Mouse (Mus musculus) embryonic facial prominence, embryonic 12.5 days (tissue): ENCODE measurements at regions not wholly inside any gene's neighbourhood (a gene's known extent, or its start where the extent isn't known, plus 50 kb on each side); places are given as distances from the start of the nearest gene placed in this dataset.

Source experiments
- ATAC-seq: fragments of 200-750 bp; cut with Nextera tagmentation; 2 replicates; pipeline ENCODE4 v1.8.0; 2017; ENCODE audit not compliant: insufficient number of reproducible peaks, insufficient read depth, low FRiP score, low TSS enrichment
- H3K27ac ChIP-seq: fragments of 300-500 bp; sonication (generic); 2 replicates; pipeline ENCODE4 v1.5.1; 2016; ENCODE audit warnings: mild to moderate bottlenecking
- H3K27me3 ChIP-seq: fragments of 300-500 bp; sonication (generic); 2 replicates; pipeline ENCODE4 v1.6.1; 2016; ENCODE audit warnings: mild to moderate bottlenecking, moderate library complexity
- H3K36me3 ChIP-seq: fragments of 300-500 bp; sonication (generic); 2 replicates; pipeline ENCODE4 v1.6.1; 2016; ENCODE audit warnings: mild to moderate bottlenecking
- H3K4me1 ChIP-seq: fragments of 300-500 bp; sonication (generic); 2 replicates; pipeline ENCODE4 v1.6.1; 2016
- H3K4me2 ChIP-seq: fragments of 300-500 bp; sonication (generic); replicated peaks from 2 replicates; pipeline ENCODE4 v1.6.1; 2016; ENCODE audit warnings: mild to moderate bottlenecking, moderate library complexity
- H3K4me3 ChIP-seq: fragments of 300-500 bp; sonication (generic); 2 replicates; pipeline ENCODE4 v1.5.1; 2016; ENCODE audit warnings: mild to moderate bottlenecking
- H3K9ac ChIP-seq: fragments of 300-500 bp; sonication (generic); 2 replicates; pipeline ENCODE4 v1.6.1; 2016; ENCODE audit warnings: mild to moderate bottlenecking, moderate library complexity
- H3K9me3 ChIP-seq: fragments of 300-500 bp; sonication (generic); 2 replicates; pipeline ENCODE4 v1.6.1; 2016; ENCODE audit warnings: mild to moderate bottlenecking, moderate library complexity
- WGBS: fragments of 180-500 bp; shearing (Covaris S2); methylation state at CpG from one replicate; pipeline ENCODE4 v1.1.7; 2016; 5-methylcytosine and 5-hydroxymethylcytosine counted together

DNA sequence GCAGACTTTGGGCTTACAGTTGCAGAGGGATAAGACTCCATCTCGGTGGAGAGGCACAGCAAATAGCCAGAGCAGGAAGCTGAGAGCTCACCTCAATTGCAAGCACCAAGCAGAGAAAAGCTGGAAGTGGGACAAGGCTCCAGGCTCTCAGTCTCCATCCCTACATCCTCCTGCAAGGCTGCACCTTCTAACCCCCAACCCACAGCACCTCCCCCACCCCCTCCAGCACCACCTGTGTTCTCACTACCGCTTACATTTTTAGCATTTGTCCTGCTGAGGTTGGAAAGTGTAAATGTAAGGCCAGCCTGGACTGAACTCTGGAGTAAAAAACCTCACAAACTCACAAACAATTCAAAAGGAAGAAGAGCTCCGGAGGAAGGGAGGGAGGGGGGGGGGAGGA, 119.6 kb downstream of the Sox2 start:
- Histone ChIP-seq H3K4me3 (no peak overlapping the region), H3K27me3 (no peaks in the 10 kb centered on the region), H3K4me1 (peaks cover 8% of the 10 kb centered on the region; the same call in 1 of the 2 replicates), H3K9ac (no peak overlapping the region), H3K9me3 (no peaks in the 10 kb centered on the region), H3K4me2 (no peak overlapping the region), H3K36me3 (no peaks in the 10 kb centered on the region), H3K27ac (no peak overlapping the region)
- no peak for ATAC-seq
- 26% methylated on average over 3 of the region's 3 CpGs for WGBS

DNA sequence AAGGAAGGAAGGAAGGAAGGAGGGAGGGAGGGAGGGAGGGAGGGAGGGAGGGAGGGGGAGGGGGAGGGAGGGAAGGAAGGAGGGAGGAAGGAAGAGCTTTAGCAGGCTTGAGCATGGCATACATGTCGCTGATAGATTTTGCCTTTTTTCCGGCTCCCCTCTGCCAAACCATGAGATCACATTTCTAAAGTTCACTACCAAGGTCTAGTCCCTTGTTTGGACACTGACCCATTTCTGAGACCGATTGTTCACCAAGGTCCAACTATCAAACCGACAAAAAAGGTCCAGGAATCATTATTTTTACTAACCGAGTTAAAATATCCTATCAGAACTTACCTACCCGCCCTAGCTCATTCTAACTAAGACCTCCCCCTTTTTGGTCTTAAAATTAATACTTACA, 120.1 kb downstream of the Sox2 start:
- peaks cover 8% of the 10 kb centered on the region; the same call in 1 of the 2 replicates for H3K4me1 ChIP-seq
- H3K27ac ChIP-seq, result no peak overlapping the region
- ATAC-seq, result no peak
- no peak overlapping the region for H3K4me3 ChIP-seq
- H3K9me3 ChIP-seq, result no peaks in the 10 kb centered on the region
- no peak overlapping the region for H3K4me2 ChIP-seq
- 74% methylated on average over 6 of the region's 6 CpGs for WGBS
- no peak overlapping the region for H3K9ac ChIP-seq
- no peaks in the 10 kb centered on the region for H3K36me3 ChIP-seq
- H3K27me3 ChIP-seq, result no peaks in the 10 kb centered on the region

DNA sequence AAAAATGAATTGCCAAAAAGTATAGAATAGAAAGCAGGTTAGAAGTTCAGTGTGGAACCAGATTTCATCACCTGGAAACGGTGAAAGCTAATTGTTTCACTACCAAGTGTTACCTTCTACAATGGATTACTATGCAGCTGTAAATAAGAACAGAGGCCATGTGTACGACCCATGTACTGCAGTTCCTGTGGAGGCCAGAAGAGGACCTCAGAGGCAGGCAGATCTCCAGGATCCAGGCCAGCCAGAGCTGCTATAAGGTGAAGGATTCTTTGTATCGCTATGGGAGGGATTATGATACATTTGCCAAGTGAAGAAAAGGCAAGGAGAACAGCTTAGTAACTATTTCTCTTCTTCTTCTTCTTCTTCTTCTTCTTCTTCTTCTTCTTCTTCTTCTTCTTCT, 121.8 kb downstream of the Sox2 start:
- 90% methylated on average over 3 of the region's 3 CpGs for WGBS
- Histone ChIP-seq H3K27ac (no peak overlapping the region), H3K4me3 (no peak overlapping the region), H3K9me3 (no peaks in the 10 kb centered on the region), H3K9ac (no peak overlapping the region), H3K36me3 (no peaks in the 10 kb centered on the region), H3K27me3 (no peaks in the 10 kb centered on the region), H3K4me2 (no peak overlapping the region), H3K4me1 (peaks cover 8% of the 10 kb centered on the region; the same call in 1 of the 2 replicates)
- no peak for ATAC-seq

DNA sequence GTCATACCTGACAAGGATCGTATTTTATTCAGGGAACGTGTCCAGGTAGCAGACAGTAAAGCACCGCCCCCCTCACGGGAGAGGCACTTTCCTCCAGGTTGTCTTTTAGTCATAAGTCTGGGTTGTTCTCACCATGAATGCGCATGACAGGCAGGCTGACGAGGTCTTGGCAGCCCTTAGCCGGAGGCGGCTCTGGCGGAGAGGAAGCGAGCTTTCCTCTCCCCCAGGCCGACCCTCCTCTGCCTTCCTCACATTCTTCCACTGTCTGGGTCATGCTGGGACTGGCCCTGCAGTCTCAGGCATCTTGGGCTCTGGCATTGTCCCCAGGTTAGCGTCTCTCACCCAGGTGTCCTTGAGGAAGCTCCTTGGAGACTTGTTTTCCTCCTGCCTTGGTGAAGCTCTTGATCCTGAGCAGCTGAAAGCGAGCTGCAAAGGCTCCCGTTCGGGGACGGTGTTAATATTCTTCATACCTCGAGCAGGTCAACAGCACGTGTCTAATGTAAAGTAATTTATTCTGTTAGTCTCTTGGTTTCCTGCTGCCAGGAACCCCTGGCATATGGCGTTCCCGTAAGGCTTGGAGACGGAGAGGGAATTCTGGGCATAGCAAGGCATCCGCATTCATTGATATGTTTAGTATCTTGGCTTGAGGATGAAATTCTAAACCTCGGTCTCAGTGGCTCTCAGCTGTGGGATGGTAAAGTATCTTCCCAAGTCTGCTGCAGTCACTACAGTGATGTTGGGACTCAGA, 123.6 kb downstream of the Sox2 start:
- Histone ChIP-seq H3K4me2 (peak overlapping the region; percentile 36), H3K4me3 (no peak overlapping the region), H3K9me3 (no peaks in the 10 kb centered on the region), H3K27ac (no peak overlapping the region), H3K36me3 (no peaks in the 10 kb centered on the region), H3K4me1 (peaks cover 8% of the 10 kb centered on the region; the same call in 1 of the 2 replicates), H3K9ac (no peak overlapping the region), H3K27me3 (no peaks in the 10 kb centered on the region)
- ATAC-seq, result no peak
- WGBS, result 16% methylated on average over 23 of the region's 23 CpGs

DNA sequence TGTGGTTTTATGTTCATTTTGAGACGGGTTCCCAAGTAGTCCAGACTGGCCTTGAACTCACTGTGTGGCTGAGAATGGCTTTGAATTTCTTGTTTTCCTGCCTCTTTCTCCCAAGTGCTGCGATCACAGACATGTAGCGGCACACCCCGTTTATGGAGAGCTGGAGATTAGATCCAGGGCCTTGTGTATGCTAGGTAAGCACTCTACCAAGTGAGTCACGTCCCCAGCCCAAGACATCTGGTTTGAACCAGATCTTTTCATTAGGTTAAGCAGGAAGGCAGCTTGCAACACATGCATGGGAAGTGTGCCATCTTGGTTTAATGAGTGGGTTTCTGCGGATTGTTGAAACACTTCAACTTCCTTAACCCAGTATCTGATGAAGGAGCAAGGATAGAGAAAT, 131.6 kb downstream of the Sox2 start:
- no peaks in the 10 kb centered on the region for H3K9me3 ChIP-seq
- H3K9ac ChIP-seq, result no peak overlapping the region
- 85% methylated on average over 6 of the region's 6 CpGs for WGBS
- no peaks in the 10 kb centered on the region for H3K27me3 ChIP-seq
- no peak overlapping the region for H3K4me3 ChIP-seq
- no peak overlapping the region for H3K4me2 ChIP-seq
- H3K27ac ChIP-seq, result no peak overlapping the region
- ATAC-seq, result no peak
- H3K4me1 ChIP-seq, result no peaks in the 10 kb centered on the region
- no peaks in the 10 kb centered on the region for H3K36me3 ChIP-seq

DNA sequence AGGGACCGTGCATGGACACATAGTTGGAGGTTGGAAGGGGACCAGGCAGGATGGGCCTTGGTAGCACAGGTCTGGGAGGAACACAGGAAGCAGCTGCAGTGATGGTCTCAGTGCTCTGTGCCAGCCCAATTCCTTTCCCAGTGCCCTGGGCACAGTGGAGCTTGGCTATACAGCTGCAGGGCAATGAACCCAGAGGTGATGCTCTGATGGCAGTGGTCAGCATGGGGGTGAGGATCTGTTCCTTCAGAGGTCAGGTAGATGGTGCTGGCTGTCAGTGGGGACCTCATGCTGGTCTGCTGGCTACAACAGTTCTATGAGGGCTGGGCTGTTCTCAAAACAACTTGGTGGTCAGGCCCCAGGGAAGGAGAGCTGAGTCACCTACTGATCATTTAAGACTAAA, 133.2 kb downstream of the Sox2 start:
- H3K4me2 ChIP-seq, result no peak overlapping the region
- no peak for ATAC-seq
- H3K4me3 ChIP-seq, result no peak overlapping the region
- no peaks in the 10 kb centered on the region for H3K9me3 ChIP-seq
- H3K36me3 ChIP-seq, result no peaks in the 10 kb centered on the region
- no peak overlapping the region for H3K9ac ChIP-seq
- no peaks in the 10 kb centered on the region for H3K4me1 ChIP-seq
- no peak overlapping the region for H3K27ac ChIP-seq
- no peaks in the 10 kb centered on the region for H3K27me3 ChIP-seq
- 83% methylated on average over 1 of the region's 1 CpGs for WGBS

DNA sequence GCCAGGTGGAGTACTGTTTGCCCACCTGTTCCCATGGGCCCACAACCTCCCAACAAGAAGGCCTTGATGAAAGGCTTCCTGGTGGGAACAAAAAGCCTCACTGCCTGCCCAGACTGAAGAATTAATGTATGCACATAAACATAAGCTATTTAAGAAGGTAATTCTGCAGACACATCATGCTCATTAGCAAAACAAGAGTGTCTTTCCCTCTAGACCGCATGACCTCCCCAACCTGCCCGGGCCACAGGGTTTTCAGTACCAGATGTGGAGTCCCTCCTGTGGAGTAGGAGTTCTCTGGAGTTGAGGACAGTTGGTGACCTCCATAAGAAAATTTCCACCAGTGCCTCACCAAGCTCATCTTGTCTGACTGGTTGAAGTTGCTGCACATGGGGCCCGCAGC, 137.0 kb downstream of the Sox2 start:
- Histone ChIP-seq H3K27ac (no peak overlapping the region), H3K4me2 (no peak overlapping the region), H3K4me3 (no peak overlapping the region), H3K4me1 (no peaks in the 10 kb centered on the region), H3K9me3 (no peaks in the 10 kb centered on the region), H3K36me3 (no peaks in the 10 kb centered on the region), H3K27me3 (no peaks in the 10 kb centered on the region), H3K9ac (no peak overlapping the region)
- ATAC-seq, result no peak
- WGBS, result 88% methylated on average over 3 of the region's 3 CpGs

DNA sequence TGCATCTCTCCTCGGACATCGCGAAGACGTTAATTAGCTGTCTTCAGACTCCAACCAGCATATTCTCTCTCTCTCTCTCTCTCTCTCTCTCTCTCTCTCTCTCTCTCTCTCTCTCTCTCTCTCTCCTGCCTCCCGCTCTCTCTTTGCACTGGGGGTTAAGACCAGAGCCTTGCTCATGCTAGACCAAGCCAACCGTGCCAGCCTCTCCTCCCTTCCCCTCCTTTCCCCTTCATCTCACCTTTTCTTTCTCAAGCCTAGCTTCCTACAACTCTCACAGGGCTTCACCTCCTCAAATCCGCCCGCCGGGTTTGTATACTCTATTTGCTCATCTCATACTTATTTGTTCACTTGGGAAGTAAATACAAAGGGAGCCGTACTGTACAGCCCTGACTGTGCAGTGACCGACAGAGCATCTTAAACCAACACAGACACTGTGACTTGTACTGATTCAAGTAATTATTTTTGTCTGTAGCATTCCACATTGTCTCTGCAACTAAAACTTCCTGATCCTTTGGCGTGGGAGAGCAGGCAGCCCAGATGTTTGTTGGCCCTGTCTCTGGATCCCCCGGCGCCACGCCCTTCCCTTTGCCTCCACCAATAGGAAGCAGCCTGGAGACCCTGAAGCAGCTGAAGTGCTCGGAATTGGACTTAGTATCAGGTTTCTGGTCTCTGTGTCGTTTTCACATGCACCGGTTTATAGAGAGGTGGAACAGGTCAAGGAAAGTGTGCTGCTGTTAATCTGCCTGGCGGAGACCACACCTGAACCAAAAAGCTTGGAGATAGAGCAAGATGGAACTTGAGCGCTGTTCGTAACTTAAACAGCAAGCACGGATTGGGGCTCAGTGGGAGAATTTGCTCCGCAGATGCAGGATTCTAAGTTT, 145.1 kb downstream of the Sox2 start:
- 12% methylated on average over 23 of the region's 23 CpGs for WGBS
- Histone ChIP-seq H3K4me3 (peak overlapping the region; percentile 33), H3K27ac (peak overlapping the region; percentile 37; the same call in 1 of the 2 replicates), H3K4me2 (peak overlapping the region; percentile 61), H3K9me3 (no peaks in the 10 kb centered on the region), H3K36me3 (no peaks in the 10 kb centered on the region), H3K27me3 (no peaks in the 10 kb centered on the region), H3K4me1 (peaks cover 4% of the 10 kb centered on the region; the same call in 1 of the 2 replicates), H3K9ac (no peak overlapping the region; the same call in 1 of the 2 replicates)
- peak; percentile 95 for ATAC-seq

DNA sequence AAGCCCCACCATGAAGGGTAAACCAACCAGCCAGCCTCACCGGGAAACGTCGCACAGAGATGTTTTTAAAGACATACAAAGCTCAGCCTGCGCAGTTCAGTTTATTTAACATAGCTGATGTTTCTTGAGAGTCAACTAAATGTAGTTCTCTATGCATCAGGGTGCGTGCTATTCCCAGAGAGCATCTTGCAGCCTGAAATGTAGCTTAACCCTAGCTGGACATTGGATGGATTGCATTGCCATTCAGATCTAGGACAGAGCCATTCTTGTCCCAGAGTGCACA, 145.7 kb downstream of the Sox2 start:
- Histone ChIP-seq H3K36me3 (no peaks in the 10 kb centered on the region), H3K9ac (no peak overlapping the region), H3K27me3 (no peaks in the 10 kb centered on the region), H3K4me3 (peak overlapping the region; percentile 33), H3K9me3 (no peaks in the 10 kb centered on the region), H3K4me1 (peaks cover 4% of the 10 kb centered on the region; the same call in 1 of the 2 replicates), H3K27ac (peak overlapping the region; percentile 37; the same call in 1 of the 2 replicates), H3K4me2 (peak overlapping the region; percentile 61)
- ATAC-seq, result no peak
- WGBS, result 9% methylated on average over 5 of the region's 5 CpGs

DNA sequence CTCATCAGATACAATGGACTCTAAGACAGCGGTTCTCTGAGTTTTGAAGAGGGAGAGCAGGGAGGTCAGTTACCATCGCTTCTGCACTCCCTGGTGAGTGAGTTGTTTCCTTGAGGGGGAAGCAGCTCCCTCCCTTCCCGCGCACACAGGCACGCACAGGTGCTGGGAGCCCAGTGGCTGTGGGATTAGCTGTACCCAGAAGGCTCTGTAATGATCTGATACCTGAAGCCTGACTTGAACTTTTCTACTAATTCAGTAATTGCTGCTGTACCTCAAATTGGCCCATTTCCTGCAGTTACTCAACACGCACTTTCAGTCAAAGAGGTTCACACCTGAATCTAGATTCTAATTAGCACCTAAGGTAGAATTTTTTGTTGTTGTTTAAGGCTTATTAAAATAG, 158.6 kb downstream of the Sox2 start:
- H3K4me3 ChIP-seq, result no peak overlapping the region
- H3K36me3 ChIP-seq, result no peaks in the 10 kb centered on the region
- H3K9me3 ChIP-seq, result no peaks in the 10 kb centered on the region
- no peak overlapping the region for H3K9ac ChIP-seq
- ATAC-seq, result no peak
- 5% methylated on average over 6 of the region's 6 CpGs for WGBS
- no peak overlapping the region for H3K4me2 ChIP-seq
- 0 out of 2 replicates have a peak, but pooled peaks cover 9% of the 10 kb centered on the region for H3K27me3 ChIP-seq
- H3K4me1 ChIP-seq, result 0 out of 2 replicates have a peak, but pooled peaks cover 6% of the 10 kb centered on the region
- H3K27ac ChIP-seq, result no peak overlapping the region

DNA sequence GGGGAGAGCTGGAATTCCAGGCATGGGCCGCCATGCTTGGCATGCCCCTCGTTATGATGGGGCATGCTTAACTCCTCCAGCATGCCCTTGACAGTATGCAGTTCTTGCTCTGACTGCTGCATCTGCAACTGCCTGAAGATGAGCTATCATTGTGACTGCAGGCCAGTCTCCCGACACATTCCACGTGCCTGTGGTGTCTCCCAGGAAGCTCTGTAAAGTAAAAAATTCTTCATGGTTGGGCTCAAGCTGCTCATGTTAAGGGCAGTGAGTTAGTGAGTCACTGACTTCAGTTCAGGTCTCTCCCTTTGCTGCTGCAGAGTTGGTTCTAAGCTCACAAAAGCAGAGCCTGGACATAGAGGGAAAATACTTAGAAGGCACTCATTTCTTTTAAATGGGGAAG, 161.5 kb downstream of the Sox2 start:
- WGBS, result 60% methylated on average over 4 of the region's 4 CpGs
- H3K4me2 ChIP-seq, result no peak overlapping the region
- H3K27me3 ChIP-seq, result 0 out of 2 replicates have a peak, but pooled peaks cover 9% of the 10 kb centered on the region
- no peak overlapping the region for H3K27ac ChIP-seq
- H3K4me1 ChIP-seq, result 0 out of 2 replicates have a peak, but pooled peaks cover 6% of the 10 kb centered on the region
- no peak overlapping the region for H3K9ac ChIP-seq
- no peak for ATAC-seq
- H3K4me3 ChIP-seq, result no peak overlapping the region
- H3K9me3 ChIP-seq, result no peaks in the 10 kb centered on the region
- H3K36me3 ChIP-seq, result no peaks in the 10 kb centered on the region
